Mouse (Mus musculus) CH12.LX (cell line): Measurements from ENCODE around the gene Prkn. TPM values are rescaled to one million over a fixed set of nuclear protein-coding genes. Genes with fewer than 3 reads are reported as not detected.

Experiments used
- DNase-seq: peaks from one replicate; pipeline ENCODE4 v3.0.0-alpha.2; 2013; ENCODE audit errors: extremely low read depth
- H3K27ac ChIP-seq: 2 replicates; pipeline ENCODE4 v1.5.1; 2012; ENCODE audit warnings: low read depth, mild to moderate bottlenecking, control low read depth, moderate library complexity; ENCODE audit not compliant: insufficient read depth
- H3K27me3 ChIP-seq: replicated peaks from 2 replicates; pipeline ENCODE3; 2012; ENCODE audit warnings: inconsistent platforms
- H3K36me3 ChIP-seq, 2 experiments: replicated peaks in 1 of 2; 2 replicates each; pipeline versions ENCODE3 to v1.6.1; 2012; ENCODE audit warnings: inconsistent platforms in 1 of 2, low read length in 1 of 2, mild to moderate bottlenecking in 1 of 2, mixed read lengths in 1 of 2, moderate library complexity in 1 of 2; ENCODE audit not compliant: control insufficient read depth in 1 of 2, insufficient read depth in 1 of 2
- H3K4me1 ChIP-seq, 2 experiments: 2 replicates each; pipeline ENCODE4 v1.6.1; 2012; ENCODE audit warnings: inconsistent platforms in 1 of 2, moderate library complexity in 1 of 2; ENCODE audit not compliant: insufficient read depth in 2 of 2, control insufficient read depth in 1 of 2
- H3K4me2 ChIP-seq: 2 replicates; pipeline ENCODE4 v1.6.1; 2012; ENCODE audit warnings: low read depth, mild to moderate bottlenecking, control low read depth; ENCODE audit not compliant: poor library complexity, insufficient read depth, severe bottlenecking
- H3K4me3 ChIP-seq, 3 experiments: fragments of 150-350 bp in 1 of 3; sonication (generic) in 1 of 3; replicated peaks in 1 of 3; 2 replicates each; pipeline versions ENCODE3 to v1.5.1; 2011 to 2012; ENCODE audit warnings: low read depth in 2 of 3, low read length in 2 of 3, mild to moderate bottlenecking in 2 of 3, moderate library complexity in 2 of 3, control low read depth in 1 of 3, improper control_type of control experiment in 1 of 3, inconsistent platforms in 1 of 3, mixed read lengths in 1 of 3; ENCODE audit not compliant: poor library complexity in 1 of 3
- H3K79me2 ChIP-seq: replicated peaks from 2 replicates; pipeline ENCODE4 v1.6.1; 2012; ENCODE audit warnings: mild to moderate bottlenecking, moderate library complexity; ENCODE audit not compliant: control insufficient read depth, poor library complexity, insufficient read depth, severe bottlenecking; ENCODE audit errors: extremely low read depth
- H3K9ac ChIP-seq: 2 replicates; pipeline ENCODE4 v1.6.1; 2012; ENCODE audit warnings: low read depth, mild to moderate bottlenecking, control low read depth, moderate library complexity; ENCODE audit not compliant: insufficient read depth
- H3K9me3 ChIP-seq: replicated peaks from 2 replicates; pipeline ENCODE3; 2012; ENCODE audit warnings: low read length, inconsistent platforms, mixed read lengths
- BHLHE40 ChIP-seq: IDR thresholded peaks from 2 replicates; pipeline ENCODE4 v1.6.1; 2011; ENCODE audit warnings: mild to moderate bottlenecking, low read depth, low read length, improper control_type of control experiment
- CHD2 ChIP-seq: IDR thresholded peaks from 2 replicates; pipeline ENCODE4 v1.6.1; 2011; ENCODE audit warnings: low read length, improper control_type of control experiment
- E2F4 ChIP-seq: IDR thresholded peaks from 2 replicates; pipeline ENCODE4 v1.6.1; 2011; ENCODE audit warnings: low read depth, low read length, improper control_type of control experiment; ENCODE audit not compliant: insufficient replicate concordance
- IRF4 ChIP-seq: IDR thresholded peaks from 2 replicates; pipeline ENCODE4 v1.6.1; 2014; ENCODE audit warnings: low read depth, mild to moderate bottlenecking, inconsistent platforms, low read length, improper control_type of control experiment
- JUN ChIP-seq: IDR thresholded peaks from 2 replicates; pipeline ENCODE4 v1.6.1; 2011; ENCODE audit warnings: low read depth, mild to moderate bottlenecking, low read length, improper control_type of control experiment, moderate library complexity; ENCODE audit not compliant: insufficient read depth
- JUND ChIP-seq: conservative IDR thresholded peaks from 2 replicates; pipeline ENCODE4 v1.6.1; 2011; ENCODE audit warnings: low read depth, low read length, improper control_type of control experiment
- KAT2A ChIP-seq: IDR thresholded peaks from 2 replicates; pipeline ENCODE4 v1.6.1; 2012; ENCODE audit warnings: low read length, improper control_type of control experiment, inconsistent platforms; ENCODE audit not compliant: insufficient replicate concordance
- MAFK ChIP-seq: IDR thresholded peaks from 2 replicates; pipeline ENCODE4 v1.6.1; 2011; ENCODE audit warnings: low read length, improper control_type of control experiment; ENCODE audit not compliant: insufficient replicate concordance
- MAX ChIP-seq: IDR thresholded peaks from 2 replicates; pipeline ENCODE4 v1.6.1; 2011; ENCODE audit warnings: low read length, improper control_type of control experiment
- MEF2A ChIP-seq: IDR thresholded peaks from 2 replicates; pipeline ENCODE4 v1.6.1; 2014; ENCODE audit warnings: low read depth, mild to moderate bottlenecking, inconsistent platforms, low read length, improper control_type of control experiment, borderline replicate concordance
- MYC ChIP-seq: IDR thresholded peaks from 2 replicates; pipeline ENCODE4 v1.6.1; 2011; ENCODE audit warnings: low read depth, mild to moderate bottlenecking, improper control_type of control experiment, low read length
- NRF1 ChIP-seq: IDR thresholded peaks from 2 replicates; pipeline ENCODE4 v1.6.1; 2014; ENCODE audit warnings: low read depth, mild to moderate bottlenecking, inconsistent platforms, low read length, improper control_type of control experiment, moderate library complexity
- PAX5 ChIP-seq: IDR thresholded peaks from 2 replicates; pipeline ENCODE4 v1.6.1; 2012; ENCODE audit warnings: low read length, inconsistent platforms, mixed read lengths
- POLR2A ChIP-seq: IDR thresholded peaks from 2 replicates; pipeline ENCODE4 v1.6.1; 2011; ENCODE audit warnings: low read depth, mild to moderate bottlenecking, improper control_type of control experiment, low read length
- RAD21 ChIP-seq: IDR thresholded peaks from 2 replicates; pipeline ENCODE4 v1.6.1; 2011; ENCODE audit warnings: low read depth, mild to moderate bottlenecking, low read length, improper control_type of control experiment, moderate library complexity
- SIN3A ChIP-seq: IDR thresholded peaks from 2 replicates; pipeline ENCODE4 v1.6.1; 2012; ENCODE audit warnings: low read length, improper control_type of control experiment, inconsistent platforms
- TBP ChIP-seq: conservative IDR thresholded peaks from 2 replicates; pipeline ENCODE4 v1.6.1; 2011; ENCODE audit warnings: low read depth, low read length, improper control_type of control experiment
- UBTF ChIP-seq: IDR thresholded peaks from 2 replicates; pipeline ENCODE4 v1.6.1; 2012; ENCODE audit warnings: low read depth, mild to moderate bottlenecking, inconsistent platforms, low read length, improper control_type of control experiment, moderate library complexity
- USF1 ChIP-seq: IDR thresholded peaks from 2 replicates; pipeline ENCODE4 v1.6.1; 2014; ENCODE audit warnings: low read depth, mild to moderate bottlenecking, inconsistent platforms, low read length, improper control_type of control experiment
- USF2 ChIP-seq: conservative IDR thresholded peaks from 2 replicates; pipeline ENCODE4 v1.6.1; 2011; ENCODE audit warnings: low read depth, low read length, improper control_type of control experiment
- ZC3H11A ChIP-seq: IDR thresholded peaks from 2 replicates; pipeline ENCODE4 v1.6.1; 2012; ENCODE audit warnings: low read depth, mild to moderate bottlenecking, inconsistent platforms, low read length, improper control_type of control experiment
- dilution Hi-C: fragments of 300-500 bp; cut with MboI; formaldehyde crosslinking; loops from 2 replicates; pipeline ENCODE4 v1.14.3; 2020; ENCODE audit warnings: low sequenced_read_pairs; ENCODE audit not compliant: extremely low pct_unique_long_range_greater_than_20kb, extremely low pct_ligation_motif_present
- in situ Hi-C: fragments of 300-500 bp; cut with MboI; formaldehyde crosslinking; loops from 3 replicates; pipeline ENCODE4 v1.14.3; 2019; ENCODE audit warnings: low sequenced_read_pairs, low pct_ligation_motif_present, low pct_unique_long_range_greater_than_20kb, mixed read lengths
- polyA plus RNA-seq: library from polyadenylated mRNA; unstranded; fragments of >175 nt; gene quantifications from 2 replicates; pipeline ENCODE4 v1.2.1, GENCODE M21; 2012; ENCODE audit warnings: low read depth; ENCODE audit not compliant: insufficient read length
- total RNA-seq, 2 experiments: library from RNA; depleted of rRNA; stranded (reverse); fragments of 300-350 nt in 1 of 2; fragments of >200 nt in 1 of 2; gene quantifications; 2 replicates each; pipeline ENCODE4 v1.2.3; 2012 to 2014

The Prkn gene
- total and polyA plus RNA-seq, 3 experiments, result 0.08 TPM; not detected in 2

DNA sequence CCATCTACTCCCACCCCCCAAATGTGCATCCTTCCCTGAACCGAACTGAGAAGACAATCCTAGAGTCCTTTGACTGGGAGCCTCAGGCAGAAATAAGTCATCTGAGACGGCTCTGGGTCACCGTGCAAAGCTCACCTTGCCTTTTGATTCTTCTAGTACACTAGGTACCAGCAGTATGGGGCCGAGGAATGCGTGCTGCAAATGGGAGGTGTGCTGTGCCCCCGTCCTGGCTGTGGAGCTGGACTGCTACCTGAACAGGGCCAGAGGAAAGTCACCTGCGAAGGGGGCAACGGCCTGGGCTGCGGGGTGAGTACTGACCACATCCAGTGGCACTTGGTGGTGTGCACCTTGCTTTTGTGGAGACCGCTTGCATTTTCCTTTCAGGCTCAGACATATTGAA lies 1014.4 kb downstream of the Prkn start:
- Histone ChIP-seq H3K4me2 (no peak overlapping the region), H3K9ac (no peak overlapping the region), H3K79me2 (no peaks in the 10 kb centered on the region), H3K4me3 (no peak overlapping the region), H3K27ac (no peak overlapping the region), H3K27me3 (peaks cover 4% of the 10 kb centered on the region), H3K36me3 (no peaks in the 10 kb centered on the region), H3K9me3 (no peaks in the 10 kb centered on the region), H3K4me1 (peaks cover 0 to 15% of the 10 kb centered on the region in 2 experiments; a peak in 2 of 4 replicates)
- dilution Hi-C loops (no loop called here), in situ Hi-C loops (no loop called here)
- TF ChIP-seq TBP, result no peak
- no peak for TF ChIP-seq SIN3A
- no peak for TF ChIP-seq E2F4
- TF ChIP-seq MEF2A, result no peak
- no peak for TF ChIP-seq NRF1
- no peak for TF ChIP-seq MAFK
- no peak for TF ChIP-seq USF1
- TF ChIP-seq USF2, result no peak
- no peak for TF ChIP-seq UBTF
- no peak for TF ChIP-seq IRF4
- no peak for TF ChIP-seq MAX
- no peak for TF ChIP-seq RAD21
- no peak for TF ChIP-seq BHLHE40
- no peak for TF ChIP-seq JUND
- no peak for DNase-seq

DNA sequence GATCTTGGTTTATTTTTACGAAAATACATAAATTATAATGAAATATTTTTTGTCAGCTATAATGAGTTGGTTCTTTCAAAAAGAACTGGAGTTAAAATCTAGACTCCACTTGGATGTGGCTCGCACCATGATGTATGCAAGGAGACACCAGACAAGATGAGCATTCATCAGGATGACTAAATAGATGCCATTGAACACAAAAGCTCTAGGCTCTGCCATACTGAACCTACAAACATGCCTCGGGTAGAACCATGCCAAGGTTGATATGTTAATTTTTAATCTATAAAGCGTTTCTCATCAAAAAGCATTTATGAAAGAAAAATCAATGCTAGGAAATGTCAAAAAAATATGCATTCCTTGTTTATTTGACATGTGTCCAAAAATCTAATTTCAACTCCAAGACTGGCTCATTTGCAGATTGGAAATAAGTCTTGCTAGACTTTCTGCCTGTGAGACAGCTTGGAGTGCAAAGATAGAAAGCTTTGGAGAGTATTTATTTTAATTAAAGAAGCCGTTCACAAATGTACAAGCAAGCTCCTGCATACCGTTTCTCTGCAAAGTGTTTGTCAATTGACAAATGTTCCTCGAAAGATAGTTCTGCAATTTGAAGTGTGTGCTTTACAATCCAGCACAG lies 1018.7 kb downstream of the Prkn start:
- in situ Hi-C loops (no loop called here), dilution Hi-C loops (no loop called here)
- Histone ChIP-seq H3K36me3 (no peaks in the 10 kb centered on the region), H3K9ac (no peak overlapping the region), H3K4me1 (no peaks in the 10 kb centered on the region), H3K9me3 (no peaks in the 10 kb centered on the region), H3K27ac (no peak overlapping the region), H3K79me2 (no peaks in the 10 kb centered on the region), H3K27me3 (peaks cover 2% of the 10 kb centered on the region), H3K4me3 (no peak overlapping the region), H3K4me2 (no peak overlapping the region)
- TF ChIP-seq USF2 (no peak), MAFK (no peak), RAD21 (no peak), JUND (no peak), CHD2 (no peak), MYC (no peak), PAX5 (no peak), NRF1 (no peak), ZC3H11A (no peak), JUN (no peak), MAX (no peak), POLR2A (no peak), KAT2A (no peak), MEF2A (no peak), SIN3A (no peak), USF1 (no peak), IRF4 (no peak)
- DNase-seq, result no peak
